Mouse (Mus musculus): ENCODE results near the gene Gbgt1.

GRCm38 (mm10) chr2:28552301-28552700 lies 55.6 kb downstream of the Gbgt1 start:
- TF ChIP-seq CTCF (IDR thresholded peaks at IDR 0.05; ENCODE audit: low read depth) (no peak), EP300 (IDR thresholded peaks at IDR 0.05; ENCODE audit: low read depth) (no peak)

Data from heart, postnatal 0 days (tissue).